In genomic region chr5:29170193-29170592, GRCm38 (mm10) we compare ENCODE assay signal across 14 mouse cellular contexts. TPM values are rescaled to one million over a fixed set of nuclear protein-coding genes. Genes with fewer than 3 reads are reported as not detected.
"Had no signal": no experiment of that assay in that cellular context is flagged by ENCODE, and none has a peak within 500 bp of the region (broad histone marks: within the 10 kb centered on the region; RNA-seq: fewer than 3 reads in every experiment).

No protein-coding gene starts in this region.

- DNase-seq: lung, embryonic 14.5 days; lung, postnatal 10 days; lung, postnatal 4 days; right cerebral cortex, postnatal 14 days; thymus, adult 2 months; thymus, postnatal 25 days had no signal

- H3K36me3 ChIP-seq: intestine, embryonic 15.5 days; limb, embryonic 15.5 days; liver, embryonic 12.5 days; midbrain, embryonic 12.5 days; neural tube, embryonic 12.5 days; stomach, embryonic 15.5 days had no signal

- H3K27me3 ChIP-seq: intestine, embryonic 15.5 days; limb, embryonic 15.5 days; liver, embryonic 12.5 days; midbrain, embryonic 12.5 days; neural tube, embryonic 12.5 days; stomach, embryonic 15.5 days had no signal

- H3K27ac ChIP-seq: intestine, embryonic 15.5 days; limb, embryonic 15.5 days; liver, embryonic 12.5 days; midbrain, embryonic 12.5 days; neural tube, embryonic 12.5 days; stomach, embryonic 15.5 days had no signal

- H3K4me1 ChIP-seq: intestine, embryonic 15.5 days; limb, embryonic 15.5 days; liver, embryonic 12.5 days; neural tube, embryonic 12.5 days; stomach, embryonic 15.5 days had no signal

- H3K9me3 ChIP-seq: intestine, embryonic 15.5 days; limb, embryonic 15.5 days; liver, embryonic 12.5 days; midbrain, embryonic 12.5 days; neural tube, embryonic 12.5 days; stomach, embryonic 15.5 days had no signal

- H3K4me2 ChIP-seq: intestine, embryonic 15.5 days; limb, embryonic 15.5 days; liver, embryonic 12.5 days; lung, embryonic 14.5 days; midbrain, embryonic 12.5 days; neural tube, embryonic 12.5 days; stomach, embryonic 15.5 days had no signal

- ATAC-seq: intestine, embryonic 15.5 days; liver, embryonic 12.5 days had no signal

- H3K9ac ChIP-seq: intestine, embryonic 15.5 days; limb, embryonic 15.5 days; liver, embryonic 12.5 days; lung, embryonic 14.5 days; midbrain, embryonic 12.5 days; neural tube, embryonic 12.5 days; stomach, embryonic 15.5 days had no signal

- H3K4me3 ChIP-seq: intestine, embryonic 15.5 days; limb, embryonic 15.5 days; liver, embryonic 12.5 days; midbrain, embryonic 12.5 days; myocyte; neural tube, embryonic 12.5 days; stomach, embryonic 15.5 days had no signal

RNA-seq across cellular contexts. Expression of gene Rnf32, which starts 25.6 kb away (rescaled TPM):
- total RNA-seq: megakaryocyte, adult 5-6 weeks had no signal
